Mouse (Mus musculus) CD4-positive, CD25-positive, alpha-beta regulatory T cell, adult 9 weeks (primary cell): ENCODE results near the gene Ush2a. TPM values are rescaled to one million over a fixed set of nuclear protein-coding genes. Genes with fewer than 3 reads are reported as not detected.

ENCODE experiments used
- polyA plus RNA-seq: library from polyadenylated mRNA; unstranded; fragments of 100-300 nt; shearing (Covaris generic); gene quantifications from one replicate; pipeline ENCODE4 v1.2.1, GENCODE M21; 2017

Ush2a gene
- not detected for polyA plus RNA-seq

GRCm38 (mm10) chr1:188261903-188262682 lies at the start of gene Ush2a:
Ush2a (plus strand) TSS chr1:188262023.

GRCm38 (mm10) chr1:189007239-189007979 lies 745.6 kb downstream of the Ush2a start, which contains the start of gene Kctd3:
Kctd3 (minus strand) TSS chr1:189007841.

